Mouse (Mus musculus): Measurements from ENCODE around the gene Ddx59. TPM values are rescaled to one million over a fixed set of nuclear protein-coding genes. Genes with fewer than 3 reads are reported as not detected.

Gene Ddx59
- polyA plus RNA-seq (2015; fragmentation: Nextera tagmentation; extraction: Ambion mirVana): 20.2 and 21.9 TPM in 2 replicates

DNA sequence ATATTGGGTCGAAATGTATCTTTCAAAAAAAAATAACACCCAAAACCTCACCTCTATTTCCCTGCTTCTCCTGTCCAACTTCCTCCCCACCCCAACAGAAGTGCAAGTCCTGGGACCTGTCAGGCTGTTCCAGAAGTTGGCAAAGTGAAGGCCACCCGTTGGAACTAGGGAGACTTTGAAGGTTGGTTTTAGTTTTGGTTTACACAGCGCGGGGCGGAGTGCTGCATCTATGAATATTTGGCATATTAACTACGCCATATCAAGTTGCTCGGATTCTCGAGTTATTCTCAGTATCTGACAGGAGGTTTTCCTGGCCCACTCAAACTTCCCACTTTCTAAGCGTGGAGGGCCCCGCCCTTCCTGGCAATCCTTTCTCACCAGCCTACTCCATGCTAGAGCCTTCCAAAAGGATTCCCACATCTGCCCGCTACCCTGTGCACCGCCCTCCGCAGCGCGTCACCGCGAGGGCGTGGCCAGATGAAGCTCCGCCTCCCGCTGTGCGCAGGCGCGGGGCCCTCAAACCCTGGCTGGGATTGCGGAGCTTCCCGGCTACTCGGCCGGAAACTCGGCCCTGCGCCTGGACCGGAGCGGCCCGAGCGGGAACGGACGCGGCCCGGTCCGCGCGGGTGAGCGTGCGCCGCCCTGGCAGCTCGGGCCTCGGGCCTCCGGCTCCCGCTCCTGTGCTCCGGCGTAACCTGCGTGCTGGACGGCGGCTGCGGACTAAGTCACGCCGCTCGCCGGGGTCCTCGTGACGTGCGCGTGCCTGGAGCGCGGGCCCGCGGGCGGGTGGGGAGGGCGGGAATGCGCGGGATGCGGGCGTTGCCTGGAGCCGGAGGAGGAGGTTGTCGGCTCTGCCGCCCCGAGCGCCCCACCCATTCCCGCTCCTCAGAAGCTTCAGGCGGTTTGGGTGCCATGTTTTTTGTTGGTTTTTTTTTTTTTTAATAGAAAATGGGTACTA, at the start of gene Ddx59:
TSS of gene Ddx59 (plus strand) at position 474 of the 958 bp plus-strand sequence.
- Histone ChIP-seq H3K9ac (peak within 1 kb of the TSS; percentile 88), H3K27me3 (no peaks in the 10 kb centered on the region), H3K4me2 (peak within 1 kb of the TSS; percentile 54), H3K4me3 (peak within 1 kb of the TSS; percentile 70), H3K9me3 (no peaks in the 10 kb centered on the region), H3K27ac (peak within 1 kb of the TSS; percentile 98), H3K4me1 (peaks cover 17% of the 10 kb centered on the region), H3K36me3 (peaks cover 10% of the 10 kb centered on the region)
- ATAC-seq (ENCODE audit: insufficient number of reproducible peaks, insufficient read depth, low FRiP score, low TSS enrichment, low read depth): peak; percentile 100
- WGBS: 3% methylated on average over 77 of the region's 78 CpGs

DNA sequence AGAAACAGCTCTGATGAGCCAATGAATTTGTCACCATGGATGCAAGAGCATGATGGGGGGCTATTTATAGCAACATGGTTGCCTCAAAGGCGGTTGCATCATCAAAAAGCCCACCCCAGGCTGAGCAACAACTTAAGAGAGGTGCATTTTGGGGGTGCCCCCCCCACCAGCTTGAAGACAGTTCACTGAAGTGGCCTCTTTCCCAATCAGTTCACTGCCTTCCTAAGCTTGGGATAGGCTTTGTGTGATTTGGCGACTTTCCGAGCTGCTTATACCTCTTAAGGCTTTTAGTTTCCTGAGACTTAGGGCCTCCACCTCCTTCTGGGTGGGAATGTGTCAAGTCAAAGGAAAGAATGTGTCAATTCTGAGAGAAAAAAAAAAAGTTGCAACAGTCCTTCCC, 49.1 kb upstream of the Ddx59 start:
- Histone ChIP-seq H3K27ac (no peak overlapping the region), H3K9me3 (no peaks in the 10 kb centered on the region), H3K9ac (no peak overlapping the region), H3K27me3 (no peaks in the 10 kb centered on the region), H3K4me3 (no peak overlapping the region), H3K4me1 (peaks cover 11% of the 10 kb centered on the region; the same call in 1 of the 2 replicates), H3K4me2 (no peak overlapping the region), H3K36me3 (no peaks in the 10 kb centered on the region)
- no peak for ATAC-seq (ENCODE audit: insufficient number of reproducible peaks, insufficient read depth, low FRiP score, low TSS enrichment, low read depth)
- WGBS: 87% methylated on average over 3 of the region's 3 CpGs

DNA sequence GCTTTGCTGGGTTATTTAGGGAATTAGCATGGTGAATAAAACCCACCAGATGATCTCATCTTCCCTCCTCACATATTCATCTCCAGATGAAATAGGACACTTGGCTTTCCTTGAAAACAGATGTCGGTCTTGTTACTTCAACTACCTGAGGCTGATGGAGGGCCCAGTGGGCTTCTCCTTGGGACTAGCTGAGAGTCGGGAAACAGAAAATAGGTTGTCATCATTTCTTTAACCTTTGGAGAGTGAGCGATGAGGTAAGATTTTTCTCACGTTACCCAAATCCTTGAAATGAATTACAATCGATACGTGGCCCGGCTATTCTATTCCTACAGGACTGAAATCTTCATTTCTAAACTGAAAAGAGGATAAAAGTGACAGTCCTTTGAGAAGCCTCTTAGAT, 35.8 kb upstream of the Ddx59 start:
- no peak overlapping the region for H3K9ac ChIP-seq
- H3K36me3 ChIP-seq: no peaks in the 10 kb centered on the region
- peaks cover 13% of the 10 kb centered on the region for H3K4me1 ChIP-seq
- H3K9me3 ChIP-seq: no peaks in the 10 kb centered on the region
- no peak overlapping the region for H3K27ac ChIP-seq
- H3K27me3 ChIP-seq: no peaks in the 10 kb centered on the region
- H3K4me2 ChIP-seq: no peak overlapping the region
- ATAC-seq (ENCODE audit: insufficient number of reproducible peaks, insufficient read depth, low FRiP score, low TSS enrichment, low read depth): no peak
- H3K4me3 ChIP-seq: no peak overlapping the region
- 70% methylated on average over 7 of the region's 7 CpGs for WGBS

DNA sequence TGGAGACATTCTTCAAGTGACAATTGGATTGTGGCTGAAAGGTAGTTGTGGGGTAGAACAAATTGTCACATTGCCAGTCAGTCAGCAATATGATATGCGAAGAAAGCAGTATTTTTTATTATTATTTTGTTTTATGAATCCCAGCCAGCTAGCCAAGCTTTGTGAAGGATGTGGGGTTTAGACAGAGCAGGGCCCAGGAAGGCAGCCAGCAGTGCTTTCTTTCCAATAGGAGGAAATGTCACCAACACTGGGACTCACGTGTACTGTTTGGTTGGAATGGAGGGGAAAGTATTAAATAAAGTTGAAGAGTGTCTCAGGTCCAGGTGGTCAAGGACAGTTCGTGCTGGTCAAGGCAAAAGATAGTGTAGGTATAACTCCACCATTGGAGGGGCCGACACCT, 34.9 kb upstream of the Ddx59 start:
- WGBS: 84% methylated on average over 4 of the region's 4 CpGs

GRCm38 (mm10) chr1:136380606-136381005, 34.5 kb upstream of the Ddx59 start:
- no peaks in the 10 kb centered on the region for H3K36me3 ChIP-seq
- H3K27ac ChIP-seq: 0 out of 2 replicates have a peak overlapping the region, but pooled peaks have one; percentile 16
- H3K27me3 ChIP-seq: no peaks in the 10 kb centered on the region
- ATAC-seq (ENCODE audit: insufficient number of reproducible peaks, insufficient read depth, low FRiP score, low TSS enrichment, low read depth): no peak
- H3K4me1 ChIP-seq: peaks cover 13% of the 10 kb centered on the region
- no peak overlapping the region for H3K4me2 ChIP-seq
- H3K9ac ChIP-seq: no peak overlapping the region
- 89% methylated on average over 8 of the region's 8 CpGs for WGBS
- no peaks in the 10 kb centered on the region for H3K9me3 ChIP-seq
- H3K4me3 ChIP-seq: no peak overlapping the region

More for the DNA sequence above, 34.9 kb upstream of the Ddx59 start:
- no peak for ATAC-seq (ENCODE audit: insufficient number of reproducible peaks, insufficient read depth, low FRiP score, low TSS enrichment, low read depth)
- H3K4me2 ChIP-seq: no peak overlapping the region
- no peaks in the 10 kb centered on the region for H3K27me3 ChIP-seq
- H3K4me1 ChIP-seq: peaks cover 13% of the 10 kb centered on the region
- H3K4me3 ChIP-seq: no peak overlapping the region
- no peaks in the 10 kb centered on the region for H3K36me3 ChIP-seq
- H3K9me3 ChIP-seq: no peaks in the 10 kb centered on the region
- H3K9ac ChIP-seq: no peak overlapping the region
- H3K27ac ChIP-seq: no peak overlapping the region

- Histone ChIP-seq H3K36me3 (no peaks in the 10 kb centered on the region), H3K9me3 (no peaks in the 10 kb centered on the region), H3K4me2 (no peak overlapping the region), H3K27ac (peak overlapping the region; percentile 16; the same call in 1 of the 2 replicates), H3K4me1 (peaks cover 13% of the 10 kb centered on the region), H3K4me3 (no peak overlapping the region), H3K27me3 (no peaks in the 10 kb centered on the region), H3K9ac (no peak overlapping the region)
- WGBS: 64% methylated on average over 6 of the region's 6 CpGs
- ATAC-seq (ENCODE audit: insufficient number of reproducible peaks, insufficient read depth, low FRiP score, low TSS enrichment, low read depth): no peak
Measured at GRCm38 (mm10) chr1:136381169-136381568, 33.9 kb upstream of the Ddx59 start.

DNA sequence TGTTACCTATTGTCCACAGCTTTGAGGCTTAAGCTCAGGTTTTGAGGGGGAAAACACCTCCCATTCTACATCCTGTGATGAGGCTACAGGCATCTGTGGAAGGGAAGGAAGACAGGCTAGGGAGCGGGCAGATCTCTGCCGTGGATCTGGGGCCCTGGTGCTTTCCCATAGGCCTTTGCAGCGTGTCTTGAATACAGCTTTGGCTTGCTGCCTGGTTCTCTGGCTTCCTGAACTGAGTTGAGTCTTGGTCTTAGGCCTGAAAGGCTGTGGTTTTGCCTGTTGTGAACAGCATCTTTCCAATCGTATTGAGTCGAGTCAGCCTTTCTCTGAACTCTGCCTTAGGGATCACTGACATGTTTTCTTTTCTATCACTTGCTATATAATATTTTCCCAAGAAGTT, 33.5 kb upstream of the Ddx59 start:
- H3K27me3 ChIP-seq: no peaks in the 10 kb centered on the region
- H3K4me2 ChIP-seq: no peak overlapping the region
- H3K9me3 ChIP-seq: no peaks in the 10 kb centered on the region
- WGBS: 61% methylated on average over 5 of the region's 5 CpGs
- H3K4me1 ChIP-seq: peaks cover 13% of the 10 kb centered on the region
- no peaks in the 10 kb centered on the region for H3K36me3 ChIP-seq
- H3K27ac ChIP-seq: peak overlapping the region; percentile 16; the same call in 1 of the 2 replicates
- H3K4me3 ChIP-seq: no peak overlapping the region
- no peak overlapping the region for H3K9ac ChIP-seq
- no peak for ATAC-seq (ENCODE audit: insufficient number of reproducible peaks, insufficient read depth, low FRiP score, low TSS enrichment, low read depth)

DNA sequence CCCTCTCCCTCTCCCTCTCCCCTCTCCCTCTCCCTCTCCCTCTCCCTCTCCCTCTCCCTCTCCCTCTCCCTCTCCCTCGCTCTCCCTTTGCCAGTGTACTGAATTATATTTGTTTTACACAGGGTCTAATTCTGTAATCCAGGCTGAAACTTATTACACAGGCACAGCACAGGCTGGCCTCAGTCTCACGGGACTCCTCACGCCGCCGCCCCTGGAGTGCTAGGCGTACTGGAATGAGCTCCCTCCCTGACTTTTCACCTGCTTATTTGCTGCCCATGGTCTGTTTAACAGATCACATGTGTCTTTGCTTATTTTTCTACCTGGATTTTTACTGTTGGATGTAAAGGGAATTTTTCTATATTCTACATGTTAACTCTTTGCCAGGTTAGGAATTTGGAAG, 28.2 kb upstream of the Ddx59 start:
- WGBS: 20% methylated on average over 5 of the region's 6 CpGs
- ATAC-seq (ENCODE audit: insufficient number of reproducible peaks, insufficient read depth, low FRiP score, low TSS enrichment, low read depth): no peak
- Histone ChIP-seq H3K4me1 (0 out of 2 replicates have a peak, but pooled peaks cover 2% of the 10 kb centered on the region), H3K4me2 (no peak overlapping the region), H3K4me3 (no peak overlapping the region), H3K36me3 (no peaks in the 10 kb centered on the region), H3K27ac (no peak overlapping the region), H3K27me3 (no peaks in the 10 kb centered on the region), H3K9ac (no peak overlapping the region), H3K9me3 (no peaks in the 10 kb centered on the region)

DNA sequence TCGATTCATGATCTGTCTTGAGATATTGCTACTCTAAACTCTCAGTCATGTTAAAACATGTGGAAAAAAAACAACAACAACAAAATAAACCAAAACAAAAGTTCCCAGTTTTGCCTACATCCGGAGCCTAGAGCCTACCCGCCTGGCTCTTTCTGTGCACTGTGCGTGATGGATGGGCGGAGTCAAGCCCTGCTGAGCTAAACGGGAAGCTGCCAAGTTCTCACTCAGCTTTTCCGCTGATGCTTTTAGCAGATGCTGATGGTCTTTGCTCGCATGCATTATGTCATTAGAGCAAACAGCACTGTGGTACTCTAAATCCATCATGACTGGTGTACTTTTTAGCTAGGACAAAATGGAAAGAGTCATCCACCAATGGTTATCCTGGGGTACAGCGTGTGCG, 20.6 kb upstream of the Ddx59 start:
- no peaks in the 10 kb centered on the region for H3K27me3 ChIP-seq
- no peak overlapping the region; the same call in 1 of the 2 replicates for H3K4me3 ChIP-seq
- H3K9me3 ChIP-seq: no peaks in the 10 kb centered on the region
- no peaks in the 10 kb centered on the region for H3K4me1 ChIP-seq
- WGBS: 41% methylated on average over 10 of the region's 10 CpGs
- no peaks in the 10 kb centered on the region for H3K36me3 ChIP-seq
- ATAC-seq (ENCODE audit: insufficient number of reproducible peaks, insufficient read depth, low FRiP score, low TSS enrichment, low read depth): no peak
- H3K27ac ChIP-seq: no peak overlapping the region
- H3K4me2 ChIP-seq: peak overlapping the region; percentile 33
- H3K9ac ChIP-seq: no peak overlapping the region

- no peaks in the 10 kb centered on the region for H3K36me3 ChIP-seq
- 36% methylated on average over 5 of the region's 5 CpGs for WGBS
Measured at GRCm38 (mm10) chr1:136395073-136395472, 20.0 kb upstream of the Ddx59 start.

DNA sequence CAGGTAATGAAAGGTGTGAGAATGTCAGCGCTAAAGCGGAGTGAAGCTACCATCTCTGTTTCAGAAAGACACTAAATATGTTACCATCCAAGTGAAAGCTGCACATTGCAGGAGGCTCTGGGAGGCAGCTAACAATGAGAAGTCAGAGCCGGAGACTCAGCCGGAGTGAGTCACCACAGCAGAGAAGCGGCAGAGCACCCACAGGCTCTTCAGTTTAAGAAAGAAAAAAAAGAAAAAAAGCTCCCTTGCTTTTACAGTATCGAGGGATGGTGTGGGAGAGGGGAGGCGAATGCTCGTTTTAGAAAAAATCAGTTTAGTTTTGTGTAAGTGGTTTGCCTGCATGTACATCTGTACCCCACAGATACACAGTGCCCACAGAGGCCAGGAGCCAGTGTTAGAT, 13.8 kb upstream of the Ddx59 start:
- Histone ChIP-seq H3K27me3 (no peaks in the 10 kb centered on the region), H3K9me3 (0 out of 2 replicates have a peak, but pooled peaks cover 3% of the 10 kb centered on the region), H3K4me3 (no peak overlapping the region), H3K9ac (no peak overlapping the region), H3K4me2 (no peak overlapping the region), H3K4me1 (no peaks in the 10 kb centered on the region), H3K36me3 (no peaks in the 10 kb centered on the region), H3K27ac (no peak overlapping the region)
- no peak for ATAC-seq (ENCODE audit: insufficient number of reproducible peaks, insufficient read depth, low FRiP score, low TSS enrichment, low read depth)
- 64% methylated on average over 8 of the region's 8 CpGs for WGBS

More at GRCm38 (mm10) chr1:136395073-136395472, 20.0 kb upstream of the Ddx59 start:
- Histone ChIP-seq H3K4me3 (no peak overlapping the region), H3K27me3 (no peaks in the 10 kb centered on the region), H3K4me2 (peak overlapping the region; percentile 33; the same call in 1 of the 2 replicates), H3K9ac (no peak overlapping the region), H3K9me3 (no peaks in the 10 kb centered on the region), H3K4me1 (no peaks in the 10 kb centered on the region), H3K27ac (no peak overlapping the region)
- ATAC-seq (ENCODE audit: insufficient number of reproducible peaks, insufficient read depth, low FRiP score, low TSS enrichment, low read depth): no peak

DNA sequence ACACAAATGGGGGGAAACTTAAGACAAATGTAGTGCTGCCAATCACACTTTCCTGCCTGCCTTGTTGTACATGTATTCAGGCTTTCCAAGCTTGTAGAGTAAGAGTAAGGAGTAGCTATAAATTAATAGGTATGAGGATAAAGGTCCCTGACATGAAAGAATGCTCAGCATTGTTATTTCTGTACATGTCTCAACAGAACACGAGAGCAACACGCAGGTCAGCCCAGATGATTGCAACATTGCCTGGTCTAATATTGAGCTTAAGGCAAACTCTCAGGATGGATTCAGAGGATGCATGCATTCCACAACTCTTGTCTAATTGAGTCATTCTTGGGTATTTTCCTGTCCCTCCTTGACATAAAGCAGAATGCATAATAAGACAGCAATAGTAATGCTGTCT, 5.4 kb upstream of the Ddx59 start:
- H3K9ac ChIP-seq: no peak overlapping the region
- 0 out of 2 replicates have a peak, but pooled peaks cover 3% of the 10 kb centered on the region for H3K9me3 ChIP-seq
- no peak for ATAC-seq (ENCODE audit: insufficient number of reproducible peaks, insufficient read depth, low FRiP score, low TSS enrichment, low read depth)
- 74% methylated on average over 2 of the region's 2 CpGs for WGBS
- H3K4me1 ChIP-seq: no peaks in the 10 kb centered on the region
- H3K4me3 ChIP-seq: no peak overlapping the region
- no peaks in the 10 kb centered on the region for H3K36me3 ChIP-seq
- no peak overlapping the region for H3K4me2 ChIP-seq
- H3K27me3 ChIP-seq: no peaks in the 10 kb centered on the region
- H3K27ac ChIP-seq: no peak overlapping the region
